Mouse (Mus musculus): ENCODE results near the gene Atp1b3. TPM values are rescaled to one million over a fixed set of nuclear protein-coding genes. Genes with fewer than 3 reads are reported as not detected.

Atp1b3 gene
- total RNA-seq, 1 experiment from 2014 or later, result 100 TPM

DNA sequence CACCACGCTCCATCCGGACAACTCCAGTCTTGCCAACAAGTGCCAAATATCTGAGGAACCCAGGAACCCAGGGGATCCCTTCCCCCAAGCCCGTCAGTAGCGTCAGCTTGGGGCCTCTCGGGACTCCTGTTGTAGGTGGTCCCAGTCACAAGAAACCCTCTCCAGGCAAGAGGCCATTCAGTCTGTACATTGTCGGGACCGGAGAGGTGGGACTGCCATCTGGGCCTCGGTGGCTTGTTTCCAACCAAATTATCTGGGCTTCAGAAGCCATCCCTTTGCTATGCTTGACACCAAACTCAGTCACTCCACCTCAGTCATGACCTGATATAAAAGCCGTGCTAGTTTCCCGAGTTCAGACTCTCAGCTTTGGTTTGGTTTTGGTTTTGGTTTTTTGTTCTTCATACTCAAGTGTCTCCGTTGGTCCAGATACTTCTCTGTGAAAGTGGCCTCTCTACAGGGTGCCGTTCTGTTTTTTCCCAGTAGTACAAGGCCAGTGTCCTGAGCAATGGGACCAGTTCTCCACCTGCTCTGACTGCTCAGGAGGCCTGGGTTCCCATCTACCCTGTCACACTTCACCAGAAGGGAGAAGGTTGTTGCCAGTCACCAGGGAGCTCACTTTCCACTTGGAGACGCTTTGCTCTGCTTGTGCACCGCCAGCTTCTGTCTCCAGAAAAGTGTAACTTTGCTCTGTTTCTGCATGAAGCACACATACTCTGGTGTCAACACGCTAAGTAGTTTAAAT, 41.7 kb downstream of the Atp1b3 start:
- ATAC-seq (replicated peaks in 1 of 2; ENCODE audit: insufficient read depth in 1 of 2, low FRiP score in 2 of 2, low TSS enrichment in 1 of 2, low read depth in 1 of 2, poor library complexity in 2 of 2, severe bottlenecking in 2 of 2), result no peak

DNA sequence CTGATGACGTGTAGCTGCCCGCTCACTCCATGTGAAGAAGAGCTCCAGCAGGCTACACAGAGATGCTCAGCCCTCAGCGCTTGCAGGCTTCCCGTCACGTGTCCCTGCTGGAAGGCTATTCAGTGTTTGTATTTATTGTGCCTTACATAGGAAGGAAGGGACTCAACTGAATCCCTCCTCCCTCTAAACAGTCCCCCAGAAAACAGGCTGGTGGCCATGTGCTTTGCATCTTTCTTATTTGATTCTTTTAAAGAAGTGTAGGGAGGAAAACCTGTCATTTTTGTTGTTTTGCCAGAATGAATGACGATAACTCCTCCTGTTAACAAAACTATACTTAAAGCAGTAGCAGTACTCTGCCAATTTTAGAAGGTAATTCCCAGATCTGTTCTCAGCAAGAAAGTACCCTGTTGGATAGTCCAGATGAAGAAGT, 43.7 kb downstream of the Atp1b3 start:
- no peak for ATAC-seq (replicated peaks in 1 of 2; ENCODE audit: insufficient read depth in 1 of 2, low FRiP score in 2 of 2, low TSS enrichment in 1 of 2, low read depth in 1 of 2, poor library complexity in 2 of 2, severe bottlenecking in 2 of 2)

DNA sequence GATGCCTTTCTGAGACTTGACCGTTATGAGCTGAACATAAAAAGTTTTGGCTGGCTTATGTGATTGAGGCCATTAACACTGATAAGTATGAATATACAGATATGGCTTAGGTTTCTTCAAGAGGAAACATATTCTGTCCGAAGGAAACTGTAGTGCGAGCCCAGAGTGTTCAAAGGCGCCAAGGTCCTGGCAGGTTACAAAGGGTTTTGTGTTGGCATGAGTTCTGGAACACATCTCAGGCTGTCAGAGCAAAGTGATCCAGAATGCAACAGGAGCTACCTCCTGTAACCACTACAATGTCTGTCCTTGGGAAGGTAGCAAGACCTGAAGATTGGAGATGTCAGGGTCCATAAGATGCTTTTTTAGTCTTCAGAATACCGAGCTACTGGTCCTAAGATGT, 44.9 kb downstream of the Atp1b3 start:
- no peak for ATAC-seq (replicated peaks in 1 of 2; ENCODE audit: insufficient read depth in 1 of 2, low FRiP score in 2 of 2, low TSS enrichment in 1 of 2, low read depth in 1 of 2, poor library complexity in 2 of 2, severe bottlenecking in 2 of 2)

DNA sequence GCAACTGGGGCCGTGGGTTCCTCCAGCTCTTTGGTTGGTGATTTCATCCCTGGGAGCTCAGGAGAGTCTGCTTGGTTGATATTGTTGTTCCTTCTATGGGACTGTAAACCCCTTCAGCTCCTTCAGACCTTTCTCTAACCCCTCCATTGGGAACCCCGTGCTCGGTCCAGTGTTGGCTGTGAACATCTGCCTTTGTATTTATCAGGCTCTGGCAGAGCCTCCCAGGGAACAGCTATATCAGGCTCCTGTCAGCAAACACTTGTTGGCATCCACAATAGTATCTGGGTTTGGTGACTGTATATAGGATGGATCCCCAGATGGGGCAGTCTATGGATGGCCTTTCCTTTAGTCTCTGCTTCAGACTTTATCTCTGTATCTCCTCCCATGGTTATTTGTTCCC, 52.2 kb downstream of the Atp1b3 start:
- no peak for ATAC-seq (replicated peaks in 1 of 2; ENCODE audit: insufficient read depth in 1 of 2, low FRiP score in 2 of 2, low TSS enrichment in 1 of 2, low read depth in 1 of 2, poor library complexity in 2 of 2, severe bottlenecking in 2 of 2)

DNA sequence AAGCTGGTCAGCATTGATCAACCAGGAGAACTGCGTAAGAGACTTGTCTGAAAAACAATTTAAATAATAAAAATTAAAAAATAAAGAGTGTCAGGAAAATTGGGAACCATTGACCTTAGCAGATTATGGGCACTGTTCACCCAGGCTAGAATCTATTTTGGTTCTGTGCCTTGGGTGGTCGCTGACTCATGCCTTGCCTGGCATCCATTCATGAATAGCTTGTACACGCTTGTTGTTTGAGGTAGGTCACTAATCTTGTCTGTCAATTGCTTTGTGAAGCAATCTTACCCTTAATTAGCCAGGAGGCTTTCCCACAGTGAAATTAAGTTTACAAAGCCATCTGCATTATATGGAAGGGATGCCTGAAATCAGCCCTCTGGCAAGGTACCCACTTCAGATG, 55.4 kb downstream of the Atp1b3 start:
- no peak for ATAC-seq (replicated peaks in 1 of 2; ENCODE audit: insufficient read depth in 1 of 2, low FRiP score in 2 of 2, low TSS enrichment in 1 of 2, low read depth in 1 of 2, poor library complexity in 2 of 2, severe bottlenecking in 2 of 2)

DNA sequence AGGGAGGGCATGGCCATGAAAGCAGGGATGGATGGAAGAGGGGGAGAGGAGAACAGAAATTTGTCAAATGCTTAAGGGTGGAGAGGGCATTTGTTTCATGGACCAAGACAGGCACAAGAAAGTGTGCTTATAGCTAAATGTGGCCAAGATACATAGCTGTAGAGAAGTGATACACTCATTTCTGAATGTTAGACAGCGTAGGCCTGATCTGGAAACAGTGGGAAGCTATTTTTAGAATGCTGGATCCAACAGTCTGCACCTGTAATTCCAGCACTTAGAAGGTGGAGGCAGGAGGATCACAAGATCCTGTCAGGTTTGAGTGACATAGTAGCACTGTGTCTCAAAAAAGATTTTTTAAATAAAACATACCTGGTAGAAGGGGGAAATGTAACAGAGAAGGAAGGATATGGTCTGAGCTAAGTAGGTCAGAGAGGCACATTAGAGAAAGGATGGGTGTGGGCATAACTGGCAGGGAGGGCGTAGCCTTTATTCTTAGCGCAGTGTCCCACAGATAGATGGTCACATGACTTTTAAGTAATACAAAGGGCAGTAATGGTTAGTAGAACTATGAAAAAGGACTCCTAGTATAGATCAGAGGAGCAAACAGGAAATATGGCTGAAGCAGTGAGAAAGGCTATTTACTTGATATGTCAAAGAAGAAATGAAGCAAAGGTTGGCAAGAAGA, 64.8 kb downstream of the Atp1b3 start:
- ATAC-seq (replicated peaks in 1 of 2; ENCODE audit: insufficient read depth in 1 of 2, low FRiP score in 2 of 2, low TSS enrichment in 1 of 2, low read depth in 1 of 2, poor library complexity in 2 of 2, severe bottlenecking in 2 of 2), result no peak

DNA sequence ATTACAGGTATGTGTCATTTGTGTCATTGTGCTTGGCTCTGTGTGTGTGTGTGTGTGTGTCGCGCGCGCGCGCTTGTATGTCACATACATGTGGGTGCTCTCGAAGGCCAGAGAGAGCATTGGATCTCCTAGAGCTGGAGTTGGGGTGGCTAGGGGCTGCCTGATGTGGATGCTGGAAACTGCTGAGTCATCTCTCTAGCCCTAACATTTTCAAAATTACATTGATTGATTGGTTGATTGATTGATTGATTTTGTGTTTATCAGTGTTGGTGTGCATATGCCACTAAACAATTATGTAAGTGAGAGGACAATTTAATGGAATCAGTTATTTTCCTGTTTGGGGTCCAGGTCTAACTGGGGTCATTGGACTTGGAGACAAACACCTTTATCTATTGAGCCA, 72.1 kb downstream of the Atp1b3 start:
- ATAC-seq (replicated peaks in 1 of 2; ENCODE audit: insufficient read depth in 1 of 2, low FRiP score in 2 of 2, low TSS enrichment in 1 of 2, low read depth in 1 of 2, poor library complexity in 2 of 2, severe bottlenecking in 2 of 2), result no peak

DNA sequence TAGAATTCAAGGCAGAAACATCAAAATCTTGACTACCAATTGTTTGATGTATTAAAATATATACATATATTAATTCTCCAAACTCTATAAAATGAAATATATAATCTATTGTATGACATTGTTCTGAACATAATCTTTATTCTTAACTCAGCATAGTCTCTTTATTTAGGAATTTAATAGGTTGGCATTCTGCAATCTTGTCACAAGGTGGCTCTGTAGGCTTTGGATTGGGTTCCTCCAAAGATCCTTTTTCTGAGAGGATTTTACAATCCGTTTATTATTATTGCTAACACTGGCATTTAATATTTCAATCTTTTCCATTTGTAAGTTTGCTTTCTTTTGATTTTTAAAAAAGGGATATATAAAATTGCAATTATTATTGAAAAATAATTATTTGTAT, 79.3 kb downstream of the Atp1b3 start:
- no peak; a peak in 1 of 4 replicates for ATAC-seq (replicated peaks in 1 of 2; ENCODE audit: insufficient read depth in 1 of 2, low FRiP score in 2 of 2, low TSS enrichment in 1 of 2, low read depth in 1 of 2, poor library complexity in 2 of 2, severe bottlenecking in 2 of 2)

Other genes with a start within 250 kb of the Atp1b3 start
- gene Gk5, start 245.1 kb downstream of the Atp1b3 start, total RNA-seq (2017), result 1.9 and 5.6 TPM in 2 replicates
- 49.8 and 65.7 TPM in 2 replicates for gene Tfdp2, start 168.2 kb downstream of the Atp1b3 start, total RNA-seq (2017)
- 52.5 and 56.7 TPM in 2 replicates for gene Rnf7, start 114.2 kb upstream of the Atp1b3 start, total RNA-seq (2017)
- not detected in 2 replicates for gene Gm28729, start 160.8 kb upstream of the Atp1b3 start, total RNA-seq (2017)